Mouse (Mus musculus): ENCODE measurements at regions not wholly inside any gene's neighbourhood (a gene's known extent, or its start where the extent isn't known, plus 50 kb on each side); places are given as distances from the start of the nearest gene placed in this dataset.

DNA sequence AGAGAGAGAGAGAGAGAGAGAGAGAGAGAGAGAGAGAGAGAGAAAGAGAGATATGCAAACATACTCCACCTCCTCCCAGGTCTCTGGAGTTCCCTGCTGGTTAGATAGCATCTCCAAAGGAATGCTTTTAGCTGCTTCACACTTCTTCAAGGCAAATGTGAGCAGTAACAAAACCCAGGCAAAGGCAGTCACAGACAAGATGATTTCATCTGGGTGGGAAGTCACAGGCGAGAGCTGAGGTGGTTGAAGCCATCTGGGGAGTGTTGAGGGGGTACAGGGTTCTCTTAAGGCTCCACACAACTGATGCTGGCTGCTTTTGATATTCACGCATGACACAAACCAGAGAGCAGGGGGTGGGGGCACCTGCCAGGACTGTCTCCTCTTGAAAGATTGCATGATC is 322.7 kb upstream of the Mki67 start:
- TF ChIP-seq CTCF (IDR thresholded peaks at IDR 0.05; ENCODE audit: low read depth, low read length) (no peak), POLR2A (IDR thresholded peaks at IDR 0.05; ENCODE audit: extremely low read depth, insufficient read depth, low read length) (no peak)
